Mouse (Mus musculus) left cerebral cortex, adult 11 months (tissue): ENCODE data around the gene Ces1h.
"Not testable (repeated sequence)": the region's sequence is repeated elsewhere in the genome, so short reads cannot be mapped to it uniquely, and the experiment has no call there.

Source experiments
- DNase-seq: peaks from one replicate; pipeline ENCODE4 v3.0.0; 2022; ENCODE audit warnings: low spot score

The Ces1h gene

GRCm38 (mm10) chr8:93379625-93380024 lies at the start of gene Ces1h:
Gene Ces1h, minus strand, starts transcription at chr8:93379725.
- DNase-seq = no peak

GRCm38 (mm10) chr8:93427195-93427594 lies 47.7 kb upstream of the Ces1h start:
- no peak for DNase-seq

- no peak for DNase-seq
Observed at GRCm38 (mm10) chr8:93415387-93415786, 35.9 kb upstream of the Ces1h start.

GRCm38 (mm10) chr8:93408830-93409229 lies 29.3 kb upstream of the Ces1h start:
- no peak for DNase-seq

- no peak for DNase-seq
Observed at GRCm38 (mm10) chr8:93399698-93400097, 20.2 kb upstream of the Ces1h start.

- no peak for DNase-seq
Observed at GRCm38 (mm10) chr8:93398044-93398443, 18.5 kb upstream of the Ces1h start.

GRCm38 (mm10) chr8:93394079-93394619 lies 14.6 kb upstream of the Ces1h start:
- DNase-seq = not testable (repeated sequence)

- DNase-seq = no peak
Observed at GRCm38 (mm10) chr8:93369481-93369880, 10.0 kb downstream of the Ces1h start.

GRCm38 (mm10) chr8:93360113-93360512 lies 19.4 kb downstream of the Ces1h start:
- no peak for DNase-seq

GRCm38 (mm10) chr8:93339531-93339930 lies 40.0 kb downstream of the Ces1h start:
- DNase-seq = no peak

- no peak for DNase-seq
Observed at GRCm38 (mm10) chr8:93337207-93337606, 42.3 kb downstream of the Ces1h start, which contains the start of gene Ces1g. Gene Ces1g, minus strand, starts transcription at chr8:93337308.

GRCm38 (mm10) chr8:93332703-93333102 lies 46.8 kb downstream of the Ces1h start:
- DNase-seq = no peak

- DNase-seq = no peak
Observed at GRCm38 (mm10) chr8:93331151-93331550, 48.4 kb downstream of the Ces1h start.

- no peak for DNase-seq
Observed at GRCm38 (mm10) chr8:93325123-93325522, 54.4 kb downstream of the Ces1h start.

- DNase-seq = no peak
Observed at GRCm38 (mm10) chr8:93317031-93317430, 62.5 kb downstream of the Ces1h start.

GRCm38 (mm10) chr8:93315557-93315956 lies 64.0 kb downstream of the Ces1h start:
- DNase-seq = no peak
